Mouse (Mus musculus): ENCODE measurements around the gene Upf2.

- TF ChIP-seq CTCF (IDR thresholded peaks at IDR 0.05; ENCODE audit: control insufficient read depth, insufficient read depth, insufficient replicate concordance, low read depth, low read length), result 0 out of 2 replicates have a peak, but pooled peaks have one; percentile 3
- TF ChIP-seq POLR2A (IDR thresholded peaks at IDR 0.05; ENCODE audit: control insufficient read depth, low read depth, low read length), result no peak; the same call in 1 of the 2 replicates
Observed at GRCm38 (mm10) chr2:5951621-5952211, 447 bp downstream of the Upf2 start.
